Mouse (Mus musculus) midbrain, embryonic 14.5 days (tissue): ENCODE data around the gene Lsr. TPM values are rescaled to one million over a fixed set of nuclear protein-coding genes. Genes with fewer than 3 reads are reported as not detected.
A peak's percentile ranks its signal among the peaks of the same experiment; 100 is the strongest.

Experiments
- ATAC-seq: fragments of 200-750 bp; cut with Nextera tagmentation; 2 replicates; pipeline ENCODE4 v1.8.0; 2017; ENCODE audit warnings: moderate number of reproducible peaks, moderate library complexity; ENCODE audit not compliant: low FRiP score, low TSS enrichment
- DNase-seq: peaks from one replicate; pipeline ENCODE4 v3.0.0-alpha.2; 2015
- H3K27ac ChIP-seq: fragments of 300-500 bp; sonication (generic); replicated peaks from 2 replicates; pipeline ENCODE4 v1.5.1; 2014; ENCODE audit warnings: mild to moderate bottlenecking, low read depth, low read length, moderate library complexity
- H3K27me3 ChIP-seq: fragments of 300-500 bp; sonication (generic); 2 replicates; pipeline ENCODE4 v1.6.1; 2014; ENCODE audit warnings: low read length, control low read depth, mixed read lengths; ENCODE audit not compliant: control insufficient read depth, insufficient read depth
- H3K36me3 ChIP-seq: fragments of 300-500 bp; sonication (generic); 2 replicates; pipeline ENCODE4 v1.6.1; 2014; ENCODE audit warnings: low read length, control low read depth; ENCODE audit not compliant: control insufficient read depth, insufficient read depth
- H3K4me1 ChIP-seq: fragments of 300-500 bp; sonication (generic); 2 replicates; pipeline ENCODE4 v1.6.1; 2014; ENCODE audit warnings: mild to moderate bottlenecking, antibody characterized with exemption, low read length, control low read depth; ENCODE audit not compliant: control insufficient read depth, insufficient read depth
- H3K4me2 ChIP-seq: fragments of 300-500 bp; sonication (generic); 2 replicates; pipeline ENCODE4 v1.6.1; 2014; ENCODE audit warnings: mild to moderate bottlenecking, low read length, moderate library complexity
- H3K4me3 ChIP-seq: fragments of 300-500 bp; sonication (generic); replicated peaks from 2 replicates; pipeline ENCODE4 v1.5.1; 2014; ENCODE audit warnings: low read depth, low read length
- H3K9ac ChIP-seq: fragments of 300-500 bp; sonication (generic); replicated peaks from 2 replicates; pipeline ENCODE4 v1.6.1; 2014; ENCODE audit warnings: mild to moderate bottlenecking, low read length, moderate library complexity
- H3K9me3 ChIP-seq: fragments of 300-500 bp; sonication (generic); 2 replicates; pipeline ENCODE4 v1.6.1; 2016; ENCODE audit warnings: low read length, control low read depth, mixed read lengths; ENCODE audit not compliant: control insufficient read depth
- WGBS: fragments of 180-500 bp; shearing (Covaris S2); extraction: QIAGEN DNeasy Blood & Tissue Kit; methylation state at CpG from one replicate; pipeline ENCODE4 v1.1.7; 2014; 5-methylcytosine and 5-hydroxymethylcytosine counted together
- polyA plus RNA-seq: library from polyadenylated mRNA; unstranded; fragments of >200 nt; fragmentation: Nextera tagmentation; extraction: Ambion mirVana; gene quantifications from 2 replicates; pipeline ENCODE4 v1.2.1, GENCODE M21; 2014

The Lsr gene
- polyA plus RNA-seq, 1 experiment from 2014 or later, result 15.6 TPM

DNA sequence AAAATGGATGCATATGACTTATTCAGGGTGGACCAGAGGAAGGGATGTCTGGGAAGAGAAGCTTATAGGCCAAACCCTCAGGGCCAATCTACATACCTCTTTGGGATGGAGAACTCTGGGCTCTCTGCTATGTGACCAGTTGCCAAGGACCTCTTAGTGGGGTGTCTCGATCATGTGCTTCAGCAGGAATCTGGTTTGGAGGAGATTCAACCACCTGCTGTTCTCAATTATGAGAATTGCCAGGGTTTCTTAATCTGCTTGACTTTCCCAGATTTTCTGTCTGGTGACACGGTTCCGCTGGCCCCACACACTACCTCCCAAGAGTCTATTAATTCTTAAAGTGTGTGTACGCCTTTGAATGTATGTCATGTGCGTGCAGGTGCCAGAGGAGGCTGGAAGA lies 20.7 kb upstream of the Lsr start:
- H3K36me3 ChIP-seq, result no peaks in the 10 kb centered on the region
- no peaks in the 10 kb centered on the region for H3K4me1 ChIP-seq
- no peak overlapping the region for H3K4me2 ChIP-seq
- H3K9me3 ChIP-seq, result peaks cover 4% of the 10 kb centered on the region; the same call in 1 of the 2 replicates
- DNase-seq (no peak), ATAC-seq (no peak)
- no peaks in the 10 kb centered on the region for H3K27me3 ChIP-seq
- no peak overlapping the region for H3K27ac ChIP-seq
- H3K4me3 ChIP-seq, result no peak overlapping the region
- WGBS, result 88% methylated on average over 5 of the region's 5 CpGs
- H3K9ac ChIP-seq, result no peak overlapping the region

DNA sequence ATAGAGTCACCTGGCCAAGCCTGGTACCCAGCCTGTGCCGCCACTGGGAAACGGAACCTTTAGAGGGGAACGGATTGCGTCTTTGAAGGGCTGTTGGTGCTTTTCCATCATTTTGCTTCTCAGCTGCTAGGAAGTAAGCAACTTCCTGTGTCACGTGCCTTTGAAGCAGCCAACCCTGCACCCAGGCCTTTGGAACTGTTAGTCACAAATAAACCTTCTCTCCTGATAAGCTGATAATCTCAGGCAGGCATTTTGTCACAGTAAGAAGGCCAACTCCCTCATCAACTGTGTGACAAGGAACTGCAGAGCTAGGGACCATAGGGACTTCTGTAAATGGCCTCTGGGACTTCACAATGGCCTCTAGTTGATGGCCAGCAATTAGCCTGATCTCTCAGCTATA lies 18.9 kb upstream of the Lsr start:
- Histone ChIP-seq H3K4me2 (no peak overlapping the region), H3K36me3 (no peaks in the 10 kb centered on the region), H3K4me1 (no peaks in the 10 kb centered on the region), H3K27me3 (no peaks in the 10 kb centered on the region), H3K4me3 (no peak overlapping the region), H3K9me3 (peaks cover 4% of the 10 kb centered on the region; the same call in 1 of the 2 replicates), H3K9ac (no peak overlapping the region), H3K27ac (no peak overlapping the region)
- WGBS, result 82% methylated on average over 5 of the region's 5 CpGs
- ATAC-seq (no peak), DNase-seq (no peak)

DNA sequence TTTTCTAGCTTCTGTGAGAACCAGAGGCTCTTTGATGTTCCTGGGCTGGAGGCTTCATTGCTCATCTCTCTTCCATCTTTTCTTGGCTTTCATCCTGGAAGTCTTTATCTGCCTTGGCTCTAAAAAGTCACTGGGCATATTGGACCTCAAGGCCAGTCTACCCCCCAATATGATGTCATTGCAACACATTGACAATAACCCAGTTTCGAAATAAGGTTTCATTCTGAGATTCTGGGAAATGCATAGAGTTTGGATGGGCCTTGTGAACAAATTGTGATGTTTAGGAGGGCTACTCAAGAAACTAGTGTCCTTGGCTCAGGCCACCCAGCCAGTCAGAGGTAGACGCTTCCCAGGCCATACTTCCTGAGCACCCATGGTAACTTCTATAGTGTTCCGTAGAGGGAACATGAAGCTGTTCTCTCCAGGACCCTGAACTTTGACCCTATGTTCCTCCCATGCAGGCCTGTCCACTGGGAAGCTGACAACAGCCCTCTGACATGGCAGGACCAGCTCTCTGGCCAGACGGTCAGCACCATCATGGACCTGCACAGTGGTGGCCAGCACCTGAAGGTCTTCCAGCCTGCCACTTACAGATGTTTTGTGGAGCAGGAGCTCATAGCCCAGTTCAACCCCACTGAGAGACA lies 15.4 kb upstream of the Lsr start:
- no peak for DNase-seq

DNA sequence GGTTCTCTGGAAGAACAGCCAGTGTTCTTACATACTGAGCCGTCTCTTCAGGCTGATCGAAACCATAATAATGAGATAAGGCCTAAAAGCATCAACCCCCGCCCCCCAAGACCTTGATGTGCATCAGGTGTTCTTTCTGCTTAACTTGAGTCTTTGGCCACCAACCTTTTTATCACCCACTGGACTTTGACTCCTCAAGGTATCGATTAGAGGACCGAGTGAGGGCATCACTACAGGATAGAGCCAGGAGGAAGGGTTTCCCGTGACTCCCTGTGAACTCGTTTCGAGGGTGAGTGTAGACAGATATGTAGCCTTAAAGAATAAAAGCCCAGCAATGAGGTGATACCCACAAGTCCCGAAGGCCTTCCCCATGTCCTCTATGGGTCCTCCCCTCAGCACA lies 12.1 kb upstream of the Lsr start:
- Histone ChIP-seq H3K4me1 (no peaks in the 10 kb centered on the region), H3K27ac (no peak overlapping the region), H3K9me3 (no peaks in the 10 kb centered on the region), H3K9ac (no peak overlapping the region), H3K27me3 (no peaks in the 10 kb centered on the region), H3K4me3 (no peak overlapping the region), H3K4me2 (no peak overlapping the region), H3K36me3 (no peaks in the 10 kb centered on the region)
- 87% methylated on average over 9 of the region's 9 CpGs for WGBS
- no peak for ATAC-seq
- DNase-seq, result no peak

More for the DNA sequence above, 15.4 kb upstream of the Lsr start:
- no peaks in the 10 kb centered on the region for H3K4me1 ChIP-seq
- 90% methylated on average over 4 of the region's 4 CpGs for WGBS
- ATAC-seq, result no peak
- no peaks in the 10 kb centered on the region for H3K9me3 ChIP-seq
- H3K36me3 ChIP-seq, result no peaks in the 10 kb centered on the region
- no peak overlapping the region for H3K4me3 ChIP-seq
- no peak overlapping the region for H3K9ac ChIP-seq
- no peaks in the 10 kb centered on the region for H3K27me3 ChIP-seq
- no peak overlapping the region for H3K27ac ChIP-seq
- H3K4me2 ChIP-seq, result no peak overlapping the region

DNA sequence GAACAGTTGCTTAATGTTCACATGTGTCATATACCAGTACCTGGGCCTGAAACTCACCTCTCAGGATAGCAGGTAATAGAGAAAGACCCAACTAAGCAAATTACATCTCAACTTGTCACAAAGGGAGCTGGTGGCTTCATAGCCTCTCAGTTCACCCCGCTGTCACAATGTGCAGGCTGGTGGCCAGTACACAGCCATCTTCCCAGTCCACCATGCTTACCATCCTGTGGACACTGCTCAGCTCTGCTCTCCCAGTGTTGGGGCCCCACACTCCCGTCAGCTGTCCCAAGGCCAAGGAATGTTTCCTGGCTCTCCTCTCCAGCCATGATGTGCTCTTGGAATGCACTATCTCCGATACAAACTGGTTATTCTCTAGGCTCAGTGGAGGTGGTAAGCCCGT lies 8.4 kb upstream of the Lsr start:
- no peaks in the 10 kb centered on the region for H3K9me3 ChIP-seq
- H3K36me3 ChIP-seq, result no peaks in the 10 kb centered on the region
- no peak for DNase-seq
- ATAC-seq, result no peak
- no peak overlapping the region for H3K4me2 ChIP-seq
- H3K27me3 ChIP-seq, result no peaks in the 10 kb centered on the region
- 93% methylated on average over 4 of the region's 4 CpGs for WGBS
- H3K4me1 ChIP-seq, result no peaks in the 10 kb centered on the region
- H3K9ac ChIP-seq, result no peak overlapping the region
- no peak overlapping the region for H3K27ac ChIP-seq
- H3K4me3 ChIP-seq, result no peak overlapping the region

DNA sequence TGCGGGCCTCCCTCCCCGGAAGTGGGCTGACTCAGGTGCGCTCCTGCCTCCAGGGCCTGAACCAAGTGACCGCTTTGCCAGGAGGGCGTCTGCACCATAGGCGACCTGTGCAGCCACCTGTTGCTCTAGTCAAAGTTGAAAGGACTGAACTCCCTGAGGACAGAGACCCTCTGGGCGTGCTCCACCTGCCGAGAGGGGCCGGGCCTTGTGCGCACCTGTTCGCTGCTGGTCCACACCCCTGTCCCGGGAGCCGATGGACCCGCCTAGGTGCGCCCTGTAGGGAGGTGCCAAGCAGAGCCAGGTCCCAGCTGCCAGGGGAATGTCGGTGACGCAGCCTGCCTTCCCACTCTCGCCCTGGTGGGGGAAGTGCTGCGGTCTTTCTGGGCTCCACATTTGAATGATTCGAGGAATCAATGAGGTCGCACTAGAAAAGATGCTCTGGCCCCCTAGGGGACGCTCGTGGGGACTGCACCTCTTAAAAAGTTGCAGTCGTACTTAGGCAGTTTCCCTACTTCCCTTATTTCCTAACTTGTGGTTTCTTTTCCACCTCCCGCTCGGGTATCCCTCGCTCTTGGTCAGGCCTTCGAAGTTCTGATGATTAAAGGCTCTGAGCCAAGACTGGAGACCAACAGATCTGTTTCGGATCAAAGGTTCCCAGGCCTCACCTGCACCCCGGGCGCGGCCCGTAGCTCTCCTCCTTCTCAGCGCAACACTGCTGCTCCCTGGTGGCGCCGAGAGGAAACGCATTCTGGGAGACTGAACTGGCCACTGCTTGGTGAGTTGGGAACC lies 431 bp upstream of the Lsr start, which contains the start of gene Fam187b:
TSS of gene Fam187b (plus strand) at position 290 of the 789 bp plus-strand sequence.
- peak; percentile 78 for ATAC-seq
- peaks cover 21% of the 10 kb centered on the region for H3K27me3 ChIP-seq
- H3K9me3 ChIP-seq, result no peaks in the 10 kb centered on the region
- H3K4me3 ChIP-seq, result peak within 1 kb of the TSS; percentile 24
- WGBS, result under 1% methylated on average over 37 of the region's 37 CpGs
- no peaks in the 10 kb centered on the region for H3K36me3 ChIP-seq
- 0 out of 2 replicates have a peak within 1 kb of the TSS, but pooled peaks have one; percentile 23 for H3K9ac ChIP-seq
- peak; percentile 84 for DNase-seq
- H3K4me2 ChIP-seq, result peak within 1 kb of the TSS; percentile 51
- peaks cover 9% of the 10 kb centered on the region; the same call in 1 of the 2 replicates for H3K4me1 ChIP-seq
- no peak within 1 kb of the TSS for H3K27ac ChIP-seq

DNA sequence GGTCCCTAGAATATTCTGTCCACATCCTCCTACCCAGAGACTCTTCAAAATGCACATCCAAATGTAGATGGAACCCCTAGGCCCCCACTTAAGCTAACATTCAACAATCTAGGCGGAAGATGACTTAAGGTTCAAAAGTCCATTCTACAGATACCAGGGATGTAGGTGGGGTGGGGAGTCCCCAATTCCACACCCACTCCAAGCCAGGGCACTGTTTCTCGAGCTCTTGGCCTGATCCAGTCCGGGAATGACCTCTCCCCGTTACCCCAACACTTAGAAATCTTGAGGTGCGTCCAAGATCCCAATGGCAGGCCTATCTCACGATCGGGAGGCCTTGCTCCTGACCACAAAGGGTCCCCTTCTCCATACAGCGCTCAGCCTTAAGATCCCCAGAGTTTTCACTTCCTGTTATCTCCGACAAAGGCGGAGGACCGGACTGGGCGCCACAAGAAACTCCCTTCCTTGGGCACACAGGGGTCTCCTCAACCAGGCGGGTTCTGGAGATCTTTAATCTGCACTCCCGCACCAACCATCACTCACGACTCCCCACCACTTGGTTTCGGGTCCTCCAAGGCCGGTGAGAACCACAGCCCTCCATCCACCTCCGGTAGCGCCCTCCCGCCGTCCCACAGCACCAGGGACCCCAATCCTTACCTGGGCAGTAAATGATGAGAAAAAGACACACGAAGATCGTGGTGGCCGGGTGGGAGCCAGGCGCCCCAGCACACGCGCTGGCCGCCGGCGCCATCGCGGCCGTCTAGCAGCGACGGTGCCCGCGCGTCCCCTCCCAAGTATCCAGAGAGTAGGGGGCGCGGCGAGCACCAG lies 626 bp downstream of the Lsr start:
- ATAC-seq, result no peak
- H3K4me3 ChIP-seq, result peak overlapping the region; percentile 24
- peak overlapping the region; percentile 51 for H3K4me2 ChIP-seq
- H3K9ac ChIP-seq, result no peak overlapping the region
- H3K27me3 ChIP-seq, result peaks cover 21% of the 10 kb centered on the region
- no peak overlapping the region for H3K27ac ChIP-seq
- no peaks in the 10 kb centered on the region for H3K9me3 ChIP-seq
- no peaks in the 10 kb centered on the region for H3K36me3 ChIP-seq
- WGBS, result 4% methylated on average over 41 of the region's 41 CpGs
- peaks cover 9% of the 10 kb centered on the region; the same call in 1 of the 2 replicates for H3K4me1 ChIP-seq
- no peak for DNase-seq

DNA sequence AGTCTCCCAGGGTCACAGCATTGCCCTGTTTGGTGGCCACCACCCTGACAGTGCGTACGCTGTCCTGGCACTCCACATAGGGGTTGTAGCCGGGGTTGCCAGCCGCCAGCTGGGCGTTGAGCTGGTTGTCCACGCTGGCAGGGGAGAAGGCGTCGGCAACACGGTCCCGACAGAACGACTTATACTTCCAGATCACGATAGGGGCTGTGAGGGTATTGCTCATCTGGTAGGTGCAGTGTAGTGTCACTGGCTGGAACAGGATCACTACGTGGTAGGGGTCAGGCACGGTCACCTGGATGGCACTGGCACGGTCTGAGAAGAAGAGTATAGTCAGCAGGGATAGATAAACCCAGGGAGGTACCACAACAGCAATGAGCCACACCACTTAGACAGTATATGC lies 1.4 kb downstream of the Lsr start:
- no peak overlapping the region for H3K4me3 ChIP-seq
- no peaks in the 10 kb centered on the region for H3K36me3 ChIP-seq
- ATAC-seq, result no peak
- H3K27ac ChIP-seq, result no peak overlapping the region
- peaks cover 9% of the 10 kb centered on the region; the same call in 1 of the 2 replicates for H3K4me1 ChIP-seq
- no peak for DNase-seq
- H3K27me3 ChIP-seq, result peaks cover 21% of the 10 kb centered on the region
- H3K4me2 ChIP-seq, result no peak overlapping the region
- H3K9me3 ChIP-seq, result no peaks in the 10 kb centered on the region
- no peak overlapping the region for H3K9ac ChIP-seq
- WGBS, result 92% methylated on average over 15 of the region's 15 CpGs
